Mouse (Mus musculus): ENCODE measurements around the gene Ctbs. TPM values are rescaled to one million over a fixed set of nuclear protein-coding genes. Genes with fewer than 3 reads are reported as not detected.

Gene Ctbs
- polyA plus RNA-seq, 1 experiment from 2014 or later: 11.8 TPM

- H3K4me3 ChIP-seq: no peak overlapping the region
- H3K36me3 ChIP-seq: peaks cover 4% of the 10 kb centered on the region
- H3K27me3 ChIP-seq (replicated peaks): no peaks in the 10 kb centered on the region
- WGBS: 40% methylated on average over 10 of the region's 10 CpGs
- no peak overlapping the region for H3K9ac ChIP-seq
- H3K4me1 ChIP-seq (replicated peaks): peaks cover 10% of the 10 kb centered on the region; the same call in 1 of the 2 replicates
- H3K4me2 ChIP-seq: no peak overlapping the region
- no peaks in the 10 kb centered on the region for H3K9me3 ChIP-seq (replicated peaks)
- no peak for ATAC-seq (ENCODE audit: insufficient number of reproducible peaks, low FRiP score)
- H3K27ac ChIP-seq (ENCODE audit: poor library complexity, severe bottlenecking): no peak overlapping the region
These were observed 1.2 kb upstream of the Ctbs start for GRCm38 (mm10) chr3:146448372-146448771.

- H3K9me3 ChIP-seq (replicated peaks): no peaks in the 10 kb centered on the region
- no peaks in the 10 kb centered on the region for H3K27me3 ChIP-seq (replicated peaks)
- H3K4me3 ChIP-seq: no peak overlapping the region
- no peak for ATAC-seq (ENCODE audit: insufficient number of reproducible peaks, low FRiP score)
- no peak overlapping the region for H3K27ac ChIP-seq (ENCODE audit: poor library complexity, severe bottlenecking)
- H3K36me3 ChIP-seq: peaks cover 4% of the 10 kb centered on the region
- H3K9ac ChIP-seq: no peak overlapping the region
- peaks cover 10% of the 10 kb centered on the region; the same call in 1 of the 2 replicates for H3K4me1 ChIP-seq (replicated peaks)
- H3K4me2 ChIP-seq: no peak overlapping the region
- WGBS: 55% methylated on average over 6 of the region's 6 CpGs
These were observed 626 bp upstream of the Ctbs start for GRCm38 (mm10) chr3:146448969-146449368.

GRCm38 (mm10) chr3:146450371-146450841 lies 811 bp downstream of the Ctbs start:
- Histone ChIP-seq H3K4me3 (peak overlapping the region; percentile 58), H3K27me3 (replicated peaks) (no peaks in the 10 kb centered on the region), H3K4me2 (peak overlapping the region; percentile 76), H3K9ac (peak overlapping the region; percentile 76), H3K4me1 (replicated peaks) (peaks cover 10% of the 10 kb centered on the region; the same call in 1 of the 2 replicates), H3K9me3 (replicated peaks) (no peaks in the 10 kb centered on the region), H3K36me3 (peaks cover 7% of the 10 kb centered on the region), H3K27ac (ENCODE audit: poor library complexity, severe bottlenecking) (peak overlapping the region; percentile 63; the same call in 1 of the 2 replicates)
- under 1% methylated on average over 29 of the region's 29 CpGs for WGBS
- ATAC-seq (ENCODE audit: insufficient number of reproducible peaks, low FRiP score): peak; percentile 100

GRCm38 (mm10) chr3:146451375-146451774 lies 1.8 kb downstream of the Ctbs start:
- Histone ChIP-seq H3K36me3 (peaks cover 7% of the 10 kb centered on the region), H3K4me1 (replicated peaks) (peaks cover 10% of the 10 kb centered on the region; the same call in 1 of the 2 replicates), H3K27me3 (replicated peaks) (no peaks in the 10 kb centered on the region), H3K27ac (ENCODE audit: poor library complexity, severe bottlenecking) (no peak overlapping the region), H3K9ac (no peak overlapping the region), H3K4me3 (no peak overlapping the region), H3K4me2 (no peak overlapping the region), H3K9me3 (replicated peaks) (no peaks in the 10 kb centered on the region)
- no peak for ATAC-seq (ENCODE audit: insufficient number of reproducible peaks, low FRiP score)
- WGBS: 86% methylated on average over 5 of the region's 5 CpGs

GRCm38 (mm10) chr3:146462939-146463338 lies 13.3 kb downstream of the Ctbs start:
- Histone ChIP-seq H3K4me3 (no peak overlapping the region), H3K27me3 (replicated peaks) (no peaks in the 10 kb centered on the region), H3K27ac (ENCODE audit: poor library complexity, severe bottlenecking) (no peak overlapping the region), H3K9me3 (replicated peaks) (no peaks in the 10 kb centered on the region), H3K36me3 (peaks cover 6% of the 10 kb centered on the region; the same call in 1 of the 2 replicates), H3K9ac (no peak overlapping the region), H3K4me1 (replicated peaks) (no peaks in the 10 kb centered on the region), H3K4me2 (no peak overlapping the region)
- no peak for ATAC-seq (ENCODE audit: insufficient number of reproducible peaks, low FRiP score)
- 55% methylated on average over 2 of the region's 2 CpGs for WGBS

- no peak for ATAC-seq (ENCODE audit: insufficient number of reproducible peaks, low FRiP score)
- Histone ChIP-seq H3K4me2 (no peak overlapping the region), H3K27me3 (replicated peaks) (no peaks in the 10 kb centered on the region), H3K4me3 (no peak overlapping the region), H3K9me3 (replicated peaks) (no peaks in the 10 kb centered on the region), H3K9ac (no peak overlapping the region), H3K36me3 (no peaks in the 10 kb centered on the region; the same call in 1 of the 2 replicates), H3K4me1 (replicated peaks) (no peaks in the 10 kb centered on the region), H3K27ac (ENCODE audit: poor library complexity, severe bottlenecking) (no peak overlapping the region)
- 77% methylated on average over 2 of the region's 2 CpGs for WGBS
These were observed 19.6 kb downstream of the Ctbs start for GRCm38 (mm10) chr3:146469226-146469625.

- H3K9me3 ChIP-seq (replicated peaks): no peaks in the 10 kb centered on the region
- WGBS: 72% methylated on average over 4 of the region's 4 CpGs
- H3K27me3 ChIP-seq (replicated peaks): no peaks in the 10 kb centered on the region
- H3K36me3 ChIP-seq: no peaks in the 10 kb centered on the region
- no peak overlapping the region for H3K4me3 ChIP-seq
- ATAC-seq (ENCODE audit: insufficient number of reproducible peaks, low FRiP score): no peak
- H3K4me2 ChIP-seq: no peak overlapping the region
- no peak overlapping the region for H3K27ac ChIP-seq (ENCODE audit: poor library complexity, severe bottlenecking)
- no peak overlapping the region for H3K9ac ChIP-seq
- no peaks in the 10 kb centered on the region for H3K4me1 ChIP-seq (replicated peaks)
These were observed 23.1 kb downstream of the Ctbs start for GRCm38 (mm10) chr3:146472657-146473056.

GRCm38 (mm10) chr3:146473741-146474140 lies 24.1 kb downstream of the Ctbs start:
- no peaks in the 10 kb centered on the region for H3K36me3 ChIP-seq
- no peaks in the 10 kb centered on the region for H3K27me3 ChIP-seq (replicated peaks)
- H3K9ac ChIP-seq: no peak overlapping the region
- H3K27ac ChIP-seq (ENCODE audit: poor library complexity, severe bottlenecking): no peak overlapping the region
- no peaks in the 10 kb centered on the region for H3K9me3 ChIP-seq (replicated peaks)
- ATAC-seq (ENCODE audit: insufficient number of reproducible peaks, low FRiP score): no peak
- H3K4me1 ChIP-seq (replicated peaks): no peaks in the 10 kb centered on the region
- no peak overlapping the region for H3K4me3 ChIP-seq
- no peak overlapping the region for H3K4me2 ChIP-seq

- H3K4me3 ChIP-seq: no peak overlapping the region
- no peak overlapping the region for H3K27ac ChIP-seq (ENCODE audit: poor library complexity, severe bottlenecking)
- H3K36me3 ChIP-seq: no peaks in the 10 kb centered on the region
- no peaks in the 10 kb centered on the region for H3K4me1 ChIP-seq (replicated peaks)
- H3K4me2 ChIP-seq: no peak overlapping the region
- no peak for ATAC-seq (ENCODE audit: insufficient number of reproducible peaks, low FRiP score)
- no peaks in the 10 kb centered on the region for H3K9me3 ChIP-seq (replicated peaks)
- no peak overlapping the region for H3K9ac ChIP-seq
- H3K27me3 ChIP-seq (replicated peaks): no peaks in the 10 kb centered on the region
- WGBS: 97% methylated on average over 3 of the region's 3 CpGs
These were observed 24.8 kb downstream of the Ctbs start for GRCm38 (mm10) chr3:146474428-146474827.

- H3K9ac ChIP-seq: no peak overlapping the region
- ATAC-seq (ENCODE audit: insufficient number of reproducible peaks, low FRiP score): no peak
- 77% methylated on average over 2 of the region's 2 CpGs for WGBS
- no peak overlapping the region for H3K27ac ChIP-seq (ENCODE audit: poor library complexity, severe bottlenecking)
- no peaks in the 10 kb centered on the region for H3K9me3 ChIP-seq (replicated peaks)
- no peaks in the 10 kb centered on the region for H3K27me3 ChIP-seq (replicated peaks)
- peaks cover 5% of the 10 kb centered on the region for H3K36me3 ChIP-seq
- no peak overlapping the region for H3K4me2 ChIP-seq
- H3K4me1 ChIP-seq (replicated peaks): no peaks in the 10 kb centered on the region
- H3K4me3 ChIP-seq: no peak overlapping the region
These were observed 32.4 kb downstream of the Ctbs start for GRCm38 (mm10) chr3:146482044-146482443.

GRCm38 (mm10) chr3:146486464-146486863 lies 36.9 kb downstream of the Ctbs start:
- ATAC-seq (ENCODE audit: insufficient number of reproducible peaks, low FRiP score): no peak
- H3K36me3 ChIP-seq: peaks cover 5% of the 10 kb centered on the region
- H3K4me3 ChIP-seq: no peak overlapping the region
- H3K9me3 ChIP-seq (replicated peaks): no peaks in the 10 kb centered on the region
- no peak overlapping the region for H3K27ac ChIP-seq (ENCODE audit: poor library complexity, severe bottlenecking)
- no peaks in the 10 kb centered on the region for H3K4me1 ChIP-seq (replicated peaks)
- H3K4me2 ChIP-seq: no peak overlapping the region
- H3K27me3 ChIP-seq (replicated peaks): no peaks in the 10 kb centered on the region
- 75% methylated on average over 4 of the region's 4 CpGs for WGBS
- H3K9ac ChIP-seq: no peak overlapping the region

GRCm38 (mm10) chr3:146494941-146495340 lies 45.3 kb downstream of the Ctbs start:
- Histone ChIP-seq H3K9me3 (replicated peaks) (no peaks in the 10 kb centered on the region), H3K27ac (ENCODE audit: poor library complexity, severe bottlenecking) (no peak overlapping the region), H3K4me2 (no peak overlapping the region), H3K9ac (no peak overlapping the region), H3K4me1 (replicated peaks) (peaks cover 5% of the 10 kb centered on the region; the same call in 1 of the 2 replicates), H3K27me3 (replicated peaks) (no peaks in the 10 kb centered on the region), H3K36me3 (no peaks in the 10 kb centered on the region), H3K4me3 (no peak overlapping the region)
- ATAC-seq (ENCODE audit: insufficient number of reproducible peaks, low FRiP score): no peak
- WGBS: 89% methylated on average over 8 of the region's 8 CpGs

Data from heart, embryonic 12.5 days (tissue).